21 mouse cellular contexts compared by ENCODE assay signal in the genomic region with DNA sequence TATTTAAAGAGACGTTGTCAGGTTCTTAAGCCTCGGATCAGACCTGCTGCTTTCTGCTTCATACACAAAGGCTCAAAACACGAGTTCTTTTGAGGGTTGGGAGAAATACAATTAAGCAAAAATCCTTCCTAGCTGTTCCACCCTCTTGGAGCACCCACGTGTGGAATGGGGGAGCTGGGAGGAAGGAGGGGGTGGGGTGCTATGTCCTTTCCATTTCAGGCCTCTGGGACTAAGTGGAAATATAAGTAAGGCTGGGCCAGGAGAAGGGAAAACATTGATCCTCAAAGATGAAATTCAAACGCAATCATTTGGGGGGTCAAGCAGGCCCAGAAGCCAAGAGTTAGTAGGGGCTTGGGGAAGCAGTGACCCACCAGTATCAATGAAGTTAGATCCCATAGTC. TPM values are rescaled to one million over a fixed set of nuclear protein-coding genes. Genes with fewer than 3 reads are reported as not detected.
DNase-seq lines count a peak whose midpoint lies in the region; ATAC-seq lines count a peak whose summit lies in the region.
"Had no signal": no experiment of that assay in that cellular context is flagged by ENCODE, and none has a peak within 500 bp of the region (broad histone marks: within the 10 kb centered on the region; RNA-seq: fewer than 3 reads in every experiment).

No protein-coding gene starts in this region.

- no peaks in the 10 kb centered on the region for H3K9me3 ChIP-seq in heart, embryonic 11.5 days (replicated peaks; ENCODE audit: control insufficient read depth, low read length)
- no peaks in the 10 kb centered on the region for H3K9me3 ChIP-seq in intestine, embryonic 15.5 days
- no peaks in the 10 kb centered on the region for H3K9me3 ChIP-seq in intestine, embryonic 16.5 days (ENCODE audit: control insufficient read depth, low read length)
- no peaks in the 10 kb centered on the region for H3K9me3 ChIP-seq in limb, embryonic 10.5 days (replicated peaks)
- H3K9me3 ChIP-seq in neural tube, embryonic 12.5 days = no peaks in the 10 kb centered on the region
- H3K9me3 ChIP-seq: forebrain, embryonic 13.5 days; megakaryocyte, embryonic 14.5 days had no signal

- H3K27ac ChIP-seq in heart, embryonic 11.5 days (ENCODE audit: low read depth, low read length) = no peak overlapping the region
- no peak overlapping the region for H3K27ac ChIP-seq in intestine, embryonic 15.5 days
- no peak overlapping the region for H3K27ac ChIP-seq in intestine, embryonic 16.5 days (ENCODE audit: low read length)
- no peak overlapping the region for H3K27ac ChIP-seq in limb, embryonic 10.5 days
- H3K27ac ChIP-seq in neural tube, embryonic 12.5 days = no peak overlapping the region
- H3K27ac ChIP-seq: forebrain, embryonic 13.5 days; hindbrain, postnatal 0 days; layer of hippocampus, adult 2 months had no signal

- H3K36me3 ChIP-seq in heart, embryonic 11.5 days (ENCODE audit: control insufficient read depth, insufficient read depth, low read length) = no peaks in the 10 kb centered on the region
- no peaks in the 10 kb centered on the region for H3K36me3 ChIP-seq in intestine, embryonic 15.5 days
- H3K36me3 ChIP-seq in intestine, embryonic 16.5 days (ENCODE audit: control insufficient read depth, insufficient read depth, low read length) = no peaks in the 10 kb centered on the region
- no peaks in the 10 kb centered on the region for H3K36me3 ChIP-seq in limb, embryonic 10.5 days
- H3K36me3 ChIP-seq in neural tube, embryonic 12.5 days = no peaks in the 10 kb centered on the region

- peaks cover 86% of the 10 kb centered on the region for H3K27me3 ChIP-seq in heart, embryonic 11.5 days (ENCODE audit: control insufficient read depth, insufficient read depth, low read length)
- peaks cover 57% of the 10 kb centered on the region for H3K27me3 ChIP-seq in intestine, embryonic 15.5 days (replicated peaks)
- peaks cover 56% of the 10 kb centered on the region for H3K27me3 ChIP-seq in intestine, embryonic 16.5 days (replicated peaks; ENCODE audit: control insufficient read depth, insufficient read depth, low read length)
- H3K27me3 ChIP-seq in limb, embryonic 10.5 days (ENCODE audit: low read depth, poor library complexity, severe bottlenecking) = peaks cover 99% of the 10 kb centered on the region
- peaks cover 92% of the 10 kb centered on the region for H3K27me3 ChIP-seq in neural tube, embryonic 12.5 days (replicated peaks)

- WGBS in heart, embryonic 11.5 days (ENCODE audit: insufficient replicate concordance) = 6% methylated on average over 5 of the region's 5 CpGs
- 25% methylated on average over 5 of the region's 5 CpGs for WGBS in intestine, embryonic 15.5 days
- WGBS in intestine, embryonic 16.5 days = 24% methylated on average over 5 of the region's 5 CpGs
- WGBS in limb, embryonic 10.5 days = 2% methylated on average over 5 of the region's 5 CpGs
- 3% methylated on average over 5 of the region's 5 CpGs for WGBS in neural tube, embryonic 12.5 days

- no peak for ATAC-seq in heart, embryonic 11.5 days (replicated peaks; ENCODE audit: insufficient number of reproducible peaks, low FRiP score, low TSS enrichment)
- no peak for ATAC-seq in intestine, embryonic 15.5 days
- ATAC-seq in intestine, embryonic 16.5 days = no peak
- no peak for ATAC-seq in neural tube, embryonic 12.5 days (ENCODE audit: low FRiP score, low read depth)
- ATAC-seq: forebrain, embryonic 13.5 days; hindbrain, postnatal 0 days had no signal

- H3K4me3 ChIP-seq in heart, embryonic 11.5 days (ENCODE audit: low read depth, low read length) = 0 out of 2 replicates have a peak overlapping the region, but pooled peaks have one; percentile 25
- H3K4me3 ChIP-seq in intestine, embryonic 15.5 days (replicated peaks) = no peak overlapping the region
- H3K4me3 ChIP-seq in intestine, embryonic 16.5 days (ENCODE audit: low read length) = no peak overlapping the region
- 0 out of 2 replicates have a peak overlapping the region, but pooled peaks have one; percentile 36 for H3K4me3 ChIP-seq in limb, embryonic 10.5 days
- no peak overlapping the region for H3K4me3 ChIP-seq in neural tube, embryonic 12.5 days
- H3K4me3 ChIP-seq: layer of hippocampus, adult 2 months had no signal

- intact Hi-C loops in heart, postnatal 14 days (cut with DNase I) = loop anchor here (5.0 kb wide), 1 partner anchor 41 kb away; no protein-coding TSS in a partner anchor

- H3K4me1 ChIP-seq in heart, embryonic 11.5 days (ENCODE audit: control insufficient read depth, insufficient read depth, low read length) = peaks cover 43% of the 10 kb centered on the region
- peaks cover 44% of the 10 kb centered on the region for H3K4me1 ChIP-seq in intestine, embryonic 15.5 days (replicated peaks)
- peaks cover 28% of the 10 kb centered on the region for H3K4me1 ChIP-seq in intestine, embryonic 16.5 days (ENCODE audit: control insufficient read depth, insufficient read depth, low read length)
- peaks cover 37% of the 10 kb centered on the region for H3K4me1 ChIP-seq in limb, embryonic 10.5 days
- H3K4me1 ChIP-seq in neural tube, embryonic 12.5 days = peaks cover 29% of the 10 kb centered on the region

- no peak overlapping the region for H3K9ac ChIP-seq in heart, embryonic 11.5 days (ENCODE audit: low read depth, low read length)
- H3K9ac ChIP-seq in intestine, embryonic 15.5 days = no peak overlapping the region
- H3K9ac ChIP-seq in intestine, embryonic 16.5 days (ENCODE audit: low read depth, low read length) = no peak overlapping the region
- no peak overlapping the region for H3K9ac ChIP-seq in neural tube, embryonic 12.5 days
- H3K9ac ChIP-seq: forebrain, embryonic 13.5 days had no signal

- DNase-seq in heart, postnatal 14 days = no peak
- no peak for DNase-seq in limb, embryonic 10.5 days (ENCODE audit: low spot score)
- DNase-seq in right cerebral cortex, postnatal 25 days = no peak
- DNase-seq in ovary, postnatal 36 days (ENCODE audit: low spot score) = no peak
- DNase-seq: adrenal gland, adult 2 months; cerebellum, adult 8-10 months; gastrocnemius, postnatal 14 days; right cerebral cortex, adult 18-20 months had no signal

- H3K4me2 ChIP-seq in heart, embryonic 11.5 days = peak overlapping the region; percentile 63
- peak overlapping the region; percentile 57; the same call in 1 of the 2 replicates for H3K4me2 ChIP-seq in intestine, embryonic 15.5 days (replicated peaks)
- no peak overlapping the region for H3K4me2 ChIP-seq in intestine, embryonic 16.5 days (ENCODE audit: low read depth, low read length)
- peak overlapping the region; percentile 50 for H3K4me2 ChIP-seq in neural tube, embryonic 12.5 days (replicated peaks)

RNA-seq across cellular contexts. Expression of a gene that starts 2.6 kb away (rescaled TPM):
- polyA plus RNA-seq in heart, embryonic 11.5 days (2014; fragmentation: Nextera tagmentation; extraction: Ambion mirVana) = 0.66 and 0.80 TPM in 2 replicates
- total RNA-seq in heart, postnatal 14 days (2021) = 1 to 10 TPM; 1.7 to 2.8 TPM
- 0.30 TPM in 2 replicates for polyA plus RNA-seq in intestine, embryonic 15.5 days (2015; fragmentation: Nextera tagmentation; extraction: Ambion mirVana)
- 0.15 and 0.22 TPM in 2 replicates for polyA plus RNA-seq in intestine, embryonic 16.5 days (2015; fragmentation: Nextera tagmentation; extraction: Ambion mirVana)
- polyA plus RNA-seq in limb, embryonic 10.5 days (2016; fragmentation: Nextera tagmentation; extraction: Ambion mirVana) = not detected in 2 replicates
- polyA plus RNA-seq in neural tube, embryonic 12.5 days (2016; fragmentation: Nextera tagmentation; extraction: Ambion mirVana) = not detected in 2 replicates
- total RNA-seq: ES-E14; gastrocnemius, postnatal 14 days; hindbrain, postnatal 0 days had no signal
- polyA plus RNA-seq: embryonic facial prominence, embryonic 11.5 days; liver, embryonic 11.5 days; neural tube, embryonic 14.5 days had no signal

RNA-seq across cellular contexts. Expression of a gene that starts 27.1 kb away (rescaled TPM):
- polyA plus RNA-seq in heart, embryonic 11.5 days (2014; fragmentation: Nextera tagmentation; extraction: Ambion mirVana) = 0.99 and 1.4 TPM in 2 replicates
- total RNA-seq in heart, postnatal 14 days (2021) = 1 to 10 TPM; 2.4 to 2.7 TPM
- 1.2 and 1.6 TPM in 2 replicates for polyA plus RNA-seq in intestine, embryonic 15.5 days (2015; fragmentation: Nextera tagmentation; extraction: Ambion mirVana)
- 0.99 and 1.3 TPM in 2 replicates for polyA plus RNA-seq in intestine, embryonic 16.5 days (2015; fragmentation: Nextera tagmentation; extraction: Ambion mirVana)
- polyA plus RNA-seq in limb, embryonic 10.5 days (2016; fragmentation: Nextera tagmentation; extraction: Ambion mirVana) = 0.28 and 0.36 TPM in 2 replicates
- 0.41 and 1.1 TPM in 2 replicates for polyA plus RNA-seq in neural tube, embryonic 12.5 days (2016; fragmentation: Nextera tagmentation; extraction: Ambion mirVana)
- polyA plus RNA-seq: C2C12 had no signal

RNA-seq across cellular contexts. Expression of a gene that starts 38.1 kb away (rescaled TPM):
- 1.8 and 3.0 TPM in 2 replicates for polyA plus RNA-seq in heart, embryonic 11.5 days (2014; fragmentation: Nextera tagmentation; extraction: Ambion mirVana)
- 10 to 100 TPM in 1 of 2 experiments, 1 to 10 TPM in 1; 7.8 to 10.9 TPM for total RNA-seq in heart, postnatal 14 days (2021)
- 1.8 and 1.9 TPM in 2 replicates for polyA plus RNA-seq in intestine, embryonic 15.5 days (2015; fragmentation: Nextera tagmentation; extraction: Ambion mirVana)
- polyA plus RNA-seq in intestine, embryonic 16.5 days (2015; fragmentation: Nextera tagmentation; extraction: Ambion mirVana) = 1.8 and 2.0 TPM in 2 replicates
- polyA plus RNA-seq in limb, embryonic 10.5 days (2016; fragmentation: Nextera tagmentation; extraction: Ambion mirVana) = 0.65 and 0.75 TPM in 2 replicates
- polyA plus RNA-seq in neural tube, embryonic 12.5 days (2016; fragmentation: Nextera tagmentation; extraction: Ambion mirVana) = 4.7 and 5.7 TPM in 2 replicates

RNA-seq across cellular contexts. Expression of a gene that starts 44.4 kb away (rescaled TPM):
- 45.4 and 46.7 TPM in 2 replicates for polyA plus RNA-seq in heart, embryonic 11.5 days (2014; fragmentation: Nextera tagmentation; extraction: Ambion mirVana)
- 10 to 100 TPM; 36.2 to 38.6 TPM for total RNA-seq in heart, postnatal 14 days (2021)
- polyA plus RNA-seq in intestine, embryonic 15.5 days (2015; fragmentation: Nextera tagmentation; extraction: Ambion mirVana) = 21.0 and 23.4 TPM in 2 replicates
- polyA plus RNA-seq in intestine, embryonic 16.5 days (2015; fragmentation: Nextera tagmentation; extraction: Ambion mirVana) = 21.9 and 24.1 TPM in 2 replicates
- 16.1 and 16.3 TPM in 2 replicates for polyA plus RNA-seq in limb, embryonic 10.5 days (2016; fragmentation: Nextera tagmentation; extraction: Ambion mirVana)
- 25.2 and 25.4 TPM in 2 replicates for polyA plus RNA-seq in neural tube, embryonic 12.5 days (2016; fragmentation: Nextera tagmentation; extraction: Ambion mirVana)

Comparison
In these comparisons a context has a peak if more than half of its experiments do, and no peak if none do; other contexts are left out.
1. H3K4me3 ChIP-seq: peak in heart, embryonic 11.5 days (single experiment) and limb, embryonic 10.5 days (single experiment); none in intestine, embryonic 15.5 days (single experiment), intestine, embryonic 16.5 days (single experiment) and neural tube, embryonic 12.5 days (single experiment).